Mouse (Mus musculus): ENCODE measurements around the gene Mpdz. TPM values are rescaled to one million over a fixed set of nuclear protein-coding genes. Genes with fewer than 3 reads are reported as not detected.

Mpdz gene
- total and polyA plus RNA-seq, 3 experiments = 19.3 to 59.6 (median 57.7) TPM

DNA sequence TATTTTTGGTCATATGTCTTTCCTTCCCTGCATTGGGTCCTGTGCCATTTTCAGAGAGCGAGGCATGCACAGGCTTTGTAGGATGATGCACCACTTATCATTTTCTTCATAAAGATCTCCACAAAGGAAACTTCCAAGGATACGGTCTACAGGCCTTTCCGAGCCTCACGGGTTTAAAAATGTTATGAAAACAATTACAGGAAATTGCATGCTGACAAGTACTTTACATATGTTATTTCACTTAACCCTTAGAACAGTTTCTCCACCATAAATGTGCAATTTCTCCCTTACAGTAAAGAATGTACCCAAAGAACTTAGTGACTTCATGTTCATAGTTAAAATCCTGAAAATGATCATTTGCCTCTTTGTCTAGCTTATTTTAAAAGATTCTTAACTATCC lies 144.2 kb downstream of the Mpdz start:
- TF ChIP-seq EP300 (IDR thresholded peaks at IDR 0.05; ENCODE audit: insufficient read depth, low read depth, low read length) (no peak), CTCF (IDR thresholded peaks at IDR 0.05) (no peak), POLR2A (IDR thresholded peaks at IDR 0.05; ENCODE audit: insufficient read depth, low read depth, low read length) (no peak)
- peaks cover 11% of the 10 kb centered on the region for H3K36me3 ChIP-seq (ENCODE audit: control insufficient read depth, insufficient read depth, low read length)
- H3K27ac ChIP-seq = no peak overlapping the region
- H3K79me2 ChIP-seq (replicated peaks; ENCODE audit: control insufficient read depth, insufficient read depth, low read length) = no peaks in the 10 kb centered on the region
- no peak overlapping the region for H3K9ac ChIP-seq (ENCODE audit: low read depth, low read length)
- H3K4me1 ChIP-seq (ENCODE audit: control insufficient read depth, insufficient read depth, low read length) = peaks cover 4% of the 10 kb centered on the region
- 42% methylated on average over 4 of the region's 4 CpGs for WGBS
- H3K27me3 ChIP-seq (ENCODE audit: control insufficient read depth, insufficient read depth, low read length) = no peaks in the 10 kb centered on the region
- intact Hi-C loops (cut with DNase I) = loop anchor here (5.0 kb wide), 1 partner anchor 121 kb away; no protein-coding TSS in a partner anchor
- H3K4me3 ChIP-seq = no peak overlapping the region
- DNase-seq = no peak

DNA sequence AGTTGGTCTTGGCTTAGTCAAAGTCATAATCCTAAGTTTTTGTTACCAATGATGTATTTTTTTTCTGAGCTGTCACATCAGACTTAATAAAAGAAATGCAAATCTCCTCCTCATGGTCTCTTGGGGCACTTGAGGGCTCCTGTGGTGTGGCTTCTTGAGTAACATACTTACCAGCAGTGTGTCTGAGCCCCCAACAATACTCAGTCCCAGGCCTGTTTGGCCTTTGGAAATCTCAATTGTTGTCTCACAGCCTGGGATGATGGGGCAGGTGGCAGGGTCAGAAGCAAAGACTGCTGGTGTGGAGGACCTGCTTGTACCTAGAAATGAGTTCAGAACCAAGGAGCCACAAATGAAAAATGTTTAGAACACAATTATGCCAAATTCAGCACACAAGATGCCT lies 149.3 kb downstream of the Mpdz start:
- no peaks in the 10 kb centered on the region; the same call in none of the 2 replicates for H3K4me1 ChIP-seq (ENCODE audit: control insufficient read depth, insufficient read depth, low read length)

GRCm38 (mm10) chr4:81285564-81285963 lies 157.1 kb downstream of the Mpdz start:
- no peaks in the 10 kb centered on the region for H3K4me1 ChIP-seq (ENCODE audit: control insufficient read depth, insufficient read depth, low read length)
- H3K36me3 ChIP-seq (ENCODE audit: control insufficient read depth, insufficient read depth, low read length) = no peaks in the 10 kb centered on the region; the same call in 1 of the 2 replicates
- intact Hi-C loops (cut with DNase I) = no loop called here
- TF ChIP-seq CTCF (IDR thresholded peaks at IDR 0.05) (no peak), EP300 (IDR thresholded peaks at IDR 0.05; ENCODE audit: insufficient read depth, low read depth, low read length) (no peak), POLR2A (IDR thresholded peaks at IDR 0.05; ENCODE audit: insufficient read depth, low read depth, low read length) (no peak)
- no peaks in the 10 kb centered on the region for H3K79me2 ChIP-seq (replicated peaks; ENCODE audit: control insufficient read depth, insufficient read depth, low read length)
- no peak for DNase-seq
- WGBS = 94% methylated on average over 4 of the region's 4 CpGs
- no peaks in the 10 kb centered on the region for H3K27me3 ChIP-seq (ENCODE audit: control insufficient read depth, insufficient read depth, low read length)
- H3K4me3 ChIP-seq = no peak overlapping the region
- no peak overlapping the region for H3K9ac ChIP-seq (ENCODE audit: low read depth, low read length)
- no peak overlapping the region for H3K27ac ChIP-seq

More for the DNA sequence above, 149.3 kb downstream of the Mpdz start:
- intact Hi-C loops (cut with DNase I) = no loop called here
- H3K4me3 ChIP-seq = no peak overlapping the region
- no peak overlapping the region for H3K27ac ChIP-seq
- peaks cover 2% of the 10 kb centered on the region; the same call in 1 of the 2 replicates for H3K36me3 ChIP-seq (ENCODE audit: control insufficient read depth, insufficient read depth, low read length)
- no peaks in the 10 kb centered on the region for H3K79me2 ChIP-seq (replicated peaks; ENCODE audit: control insufficient read depth, insufficient read depth, low read length)
- no peak overlapping the region for H3K9ac ChIP-seq (ENCODE audit: low read depth, low read length)
- DNase-seq = no peak
- TF ChIP-seq POLR2A (IDR thresholded peaks at IDR 0.05; ENCODE audit: insufficient read depth, low read depth, low read length) (no peak), CTCF (IDR thresholded peaks at IDR 0.05) (no peak), EP300 (IDR thresholded peaks at IDR 0.05; ENCODE audit: insufficient read depth, low read depth, low read length) (no peak)
- H3K27me3 ChIP-seq (ENCODE audit: control insufficient read depth, insufficient read depth, low read length) = no peaks in the 10 kb centered on the region

DNA sequence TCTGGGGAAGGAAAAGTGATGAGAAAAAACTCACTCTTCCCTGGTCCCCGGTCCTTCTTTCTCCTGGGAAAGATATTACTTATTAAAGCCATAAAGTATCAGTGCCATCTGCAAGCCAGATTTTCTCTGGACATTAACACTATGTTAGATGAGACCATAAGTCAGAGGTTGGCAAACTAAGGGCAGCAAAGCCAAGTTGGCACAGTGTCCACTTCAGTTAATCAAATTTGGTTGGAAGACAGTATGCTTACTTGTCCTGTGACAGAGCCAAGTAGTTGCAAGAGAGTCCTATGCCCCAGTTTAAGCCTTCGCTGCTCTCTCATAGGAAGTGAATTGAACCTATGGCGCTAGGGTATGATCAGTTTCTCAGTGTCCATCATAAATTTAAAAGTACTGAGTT lies 159.0 kb downstream of the Mpdz start:
- Histone ChIP-seq H3K4me1 (ENCODE audit: control insufficient read depth, insufficient read depth, low read length) (no peaks in the 10 kb centered on the region), H3K9ac (ENCODE audit: low read depth, low read length) (no peak overlapping the region), H3K27me3 (ENCODE audit: control insufficient read depth, insufficient read depth, low read length) (no peaks in the 10 kb centered on the region), H3K36me3 (ENCODE audit: control insufficient read depth, insufficient read depth, low read length) (no peaks in the 10 kb centered on the region; the same call in 1 of the 2 replicates), H3K79me2 (replicated peaks; ENCODE audit: control insufficient read depth, insufficient read depth, low read length) (no peaks in the 10 kb centered on the region), H3K4me3 (no peak overlapping the region), H3K27ac (no peak overlapping the region)
- DNase-seq = no peak
- intact Hi-C loops (cut with DNase I) = no loop called here
- WGBS = 95% methylated on average over 3 of the region's 3 CpGs
- TF ChIP-seq EP300 (IDR thresholded peaks at IDR 0.05; ENCODE audit: insufficient read depth, low read depth, low read length) = no peak

GRCm38 (mm10) chr4:81283081-81283480 lies 159.5 kb downstream of the Mpdz start:
- Histone ChIP-seq H3K4me1 (ENCODE audit: control insufficient read depth, insufficient read depth, low read length) (no peaks in the 10 kb centered on the region), H3K9ac (ENCODE audit: low read depth, low read length) (no peak overlapping the region), H3K79me2 (replicated peaks; ENCODE audit: control insufficient read depth, insufficient read depth, low read length) (no peaks in the 10 kb centered on the region), H3K27ac (no peak overlapping the region), H3K27me3 (ENCODE audit: control insufficient read depth, insufficient read depth, low read length) (no peaks in the 10 kb centered on the region), H3K4me3 (no peak overlapping the region), H3K36me3 (ENCODE audit: control insufficient read depth, insufficient read depth, low read length) (no peaks in the 10 kb centered on the region; the same call in 1 of the 2 replicates)
- 94% methylated on average over 6 of the region's 6 CpGs for WGBS
- intact Hi-C loops (cut with DNase I) = no loop called here
- TF ChIP-seq EP300 (IDR thresholded peaks at IDR 0.05; ENCODE audit: insufficient read depth, low read depth, low read length) (no peak), POLR2A (IDR thresholded peaks at IDR 0.05; ENCODE audit: insufficient read depth, low read depth, low read length) (no peak), CTCF (IDR thresholded peaks at IDR 0.05) (no peak)
- DNase-seq = no peak

DNA sequence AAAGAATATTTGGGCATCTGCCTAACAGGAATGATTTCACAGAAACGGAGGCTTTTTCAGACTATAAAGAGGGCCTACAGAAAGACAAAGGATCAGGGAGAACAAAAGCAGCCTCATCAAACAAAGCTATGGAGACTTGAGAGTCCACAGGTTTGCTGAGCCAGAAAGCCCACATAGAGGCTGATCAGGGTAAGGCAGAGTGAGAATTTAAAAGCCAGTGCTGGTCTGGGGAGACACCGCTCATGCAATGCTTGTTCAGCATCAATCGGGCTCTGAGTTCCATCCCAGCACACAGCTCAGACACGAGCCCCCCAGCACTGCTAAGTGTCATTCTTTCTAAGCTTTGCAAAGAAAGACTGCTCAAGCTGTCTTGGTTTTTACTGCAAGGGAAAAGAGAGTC lies 162.5 kb downstream of the Mpdz start:
- H3K27me3 ChIP-seq (ENCODE audit: control insufficient read depth, insufficient read depth, low read length) = no peaks in the 10 kb centered on the region
- WGBS = 89% methylated on average over 4 of the region's 4 CpGs
- H3K4me3 ChIP-seq = no peak overlapping the region
- H3K79me2 ChIP-seq (replicated peaks; ENCODE audit: control insufficient read depth, insufficient read depth, low read length) = no peaks in the 10 kb centered on the region
- H3K36me3 ChIP-seq (ENCODE audit: control insufficient read depth, insufficient read depth, low read length) = no peaks in the 10 kb centered on the region; the same call in 1 of the 2 replicates
- H3K27ac ChIP-seq = no peak overlapping the region
- no peaks in the 10 kb centered on the region for H3K4me1 ChIP-seq (ENCODE audit: control insufficient read depth, insufficient read depth, low read length)
- no peak for TF ChIP-seq EP300 (IDR thresholded peaks at IDR 0.05; ENCODE audit: insufficient read depth, low read depth, low read length)
- no peak for TF ChIP-seq POLR2A (IDR thresholded peaks at IDR 0.05; ENCODE audit: insufficient read depth, low read depth, low read length)
- no peak for TF ChIP-seq CTCF (IDR thresholded peaks at IDR 0.05)
- H3K9ac ChIP-seq (ENCODE audit: low read depth, low read length) = no peak overlapping the region
- intact Hi-C loops (cut with DNase I) = no loop called here
- DNase-seq = no peak

Data from heart, adult 2 months (tissue).